Mouse (Mus musculus): ENCODE measurements at regions not wholly inside any gene's neighbourhood (a gene's known extent, or its start where the extent isn't known, plus 50 kb on each side); places are given as distances from the start of the nearest gene placed in this dataset.

DNA sequence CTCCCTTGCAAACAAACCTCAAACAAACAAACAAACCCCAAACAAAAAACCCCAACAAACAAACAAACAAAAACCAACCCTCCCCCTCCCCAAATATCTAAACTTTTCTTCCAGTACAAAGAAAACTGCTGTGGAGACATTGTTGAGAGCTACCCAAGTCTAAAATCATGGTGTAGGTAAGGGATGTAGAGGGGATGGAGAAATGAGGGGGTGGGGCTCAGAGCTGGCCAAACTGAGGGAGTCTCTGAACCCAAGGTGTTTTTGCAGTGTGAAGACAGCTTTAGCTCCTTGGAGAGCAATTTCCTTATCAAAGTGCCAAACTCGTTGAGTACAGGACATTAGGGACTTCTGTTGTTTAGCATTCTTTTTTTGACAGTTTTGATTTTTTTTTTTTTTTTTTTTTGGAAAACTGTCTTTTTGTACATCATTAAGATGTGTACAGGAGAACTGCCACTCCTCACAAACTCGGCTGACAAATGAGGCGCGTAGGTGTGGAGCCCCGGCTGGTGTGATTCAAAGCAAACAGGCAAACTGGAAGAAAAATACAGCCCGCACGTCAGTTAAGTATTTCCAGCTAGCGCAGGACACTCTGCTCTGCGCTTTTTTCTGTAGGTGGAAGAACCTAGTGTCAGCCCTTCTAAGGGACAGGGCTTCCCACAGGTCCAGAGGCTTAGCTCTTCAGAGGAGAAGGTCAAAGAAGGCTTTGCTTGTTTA lies 226.0 kb upstream of the Kif2a start:
- 42% methylated on average over 9 of the region's 9 CpGs for WGBS
- Histone ChIP-seq H3K27me3 (ENCODE audit: poor library complexity, severe bottlenecking) (peaks cover 16% of the 10 kb centered on the region), H3K9me3 (no peaks in the 10 kb centered on the region), H3K4me3 (peak overlapping the region; percentile 46; the same call in 1 of the 2 replicates), H3K36me3 (replicated peaks) (no peaks in the 10 kb centered on the region), H3K4me1 (peaks cover 48% of the 10 kb centered on the region), H3K27ac (peak overlapping the region; percentile 61)
- DNase-seq (ENCODE audit: extremely low spot score, low spot score), result no peak

DNA sequence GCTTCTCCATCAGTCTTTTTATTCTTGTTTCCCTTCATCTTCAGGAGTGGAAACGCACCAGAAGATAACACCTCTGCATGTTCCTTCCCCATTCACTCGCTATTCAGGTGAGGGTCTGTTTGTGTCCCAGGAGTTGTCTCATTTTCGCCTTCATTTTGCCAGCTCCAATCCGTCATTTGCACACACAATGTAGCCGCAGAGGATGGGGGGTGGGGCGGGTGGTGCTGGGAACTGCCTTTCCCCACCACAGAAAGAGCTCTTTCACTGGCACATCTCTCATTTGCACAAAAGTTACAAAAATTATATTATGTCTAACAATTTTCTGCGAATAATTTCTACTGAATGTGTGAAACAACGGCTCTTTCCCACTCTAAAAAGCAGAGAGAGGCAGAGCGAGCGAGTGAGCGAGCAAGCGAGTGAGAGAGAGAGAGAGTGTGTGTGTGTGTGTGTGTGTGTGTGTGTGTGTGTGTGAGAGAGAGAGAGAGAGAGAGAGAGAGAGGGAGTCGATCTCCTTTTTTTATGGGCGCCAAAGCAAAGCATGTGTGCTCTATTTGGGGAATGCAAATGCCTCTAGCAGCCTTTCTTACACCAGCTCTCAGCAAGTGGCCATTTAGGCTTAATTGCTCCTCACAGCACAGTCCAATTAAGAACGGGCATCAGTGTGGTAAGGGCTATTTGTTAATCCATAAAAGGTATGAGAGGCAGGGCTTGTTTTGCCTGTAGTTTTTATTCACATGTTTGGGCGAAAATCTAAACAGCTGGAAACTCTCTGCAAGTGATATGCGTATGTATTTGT lies 225.2 kb upstream of the Kif2a start:
- H3K4me1 ChIP-seq, result peaks cover 48% of the 10 kb centered on the region
- peak overlapping the region; percentile 46 for H3K4me3 ChIP-seq
- peaks cover 16% of the 10 kb centered on the region for H3K27me3 ChIP-seq (ENCODE audit: poor library complexity, severe bottlenecking)
- H3K9me3 ChIP-seq, result no peaks in the 10 kb centered on the region
- 13% methylated on average over 17 of the region's 17 CpGs for WGBS
- H3K36me3 ChIP-seq (replicated peaks), result no peaks in the 10 kb centered on the region
- peak overlapping the region; percentile 87 for H3K27ac ChIP-seq
- DNase-seq (ENCODE audit: extremely low spot score, low spot score), result peak; percentile 54

DNA sequence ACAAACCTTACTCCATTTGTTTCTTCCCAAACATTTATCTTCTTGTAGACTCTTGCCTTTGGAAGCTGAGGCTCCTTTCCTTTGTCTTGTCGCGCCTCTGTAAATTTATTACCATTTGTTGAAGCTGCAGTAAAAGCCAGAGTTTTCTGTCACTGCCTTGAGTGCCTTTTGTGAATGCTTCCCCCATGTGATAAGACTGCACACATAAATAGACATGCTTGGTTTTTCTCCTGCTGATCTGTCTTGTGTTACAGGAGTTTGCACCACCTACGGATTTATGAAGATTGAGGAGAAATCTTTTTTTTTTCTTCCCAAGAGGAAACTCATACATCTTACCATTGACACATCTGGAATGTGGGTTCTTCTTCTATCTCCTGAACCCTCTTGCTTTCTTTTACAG lies 222.2 kb upstream of the Kif2a start:
- WGBS, result 78% methylated on average over 3 of the region's 3 CpGs
- Histone ChIP-seq H3K9me3 (no peaks in the 10 kb centered on the region), H3K27ac (no peak overlapping the region), H3K4me3 (no peak overlapping the region), H3K36me3 (replicated peaks) (no peaks in the 10 kb centered on the region), H3K4me1 (peaks cover 37% of the 10 kb centered on the region), H3K27me3 (ENCODE audit: poor library complexity, severe bottlenecking) (peaks cover 8% of the 10 kb centered on the region)
- DNase-seq (ENCODE audit: extremely low spot score, low spot score), result no peak

DNA sequence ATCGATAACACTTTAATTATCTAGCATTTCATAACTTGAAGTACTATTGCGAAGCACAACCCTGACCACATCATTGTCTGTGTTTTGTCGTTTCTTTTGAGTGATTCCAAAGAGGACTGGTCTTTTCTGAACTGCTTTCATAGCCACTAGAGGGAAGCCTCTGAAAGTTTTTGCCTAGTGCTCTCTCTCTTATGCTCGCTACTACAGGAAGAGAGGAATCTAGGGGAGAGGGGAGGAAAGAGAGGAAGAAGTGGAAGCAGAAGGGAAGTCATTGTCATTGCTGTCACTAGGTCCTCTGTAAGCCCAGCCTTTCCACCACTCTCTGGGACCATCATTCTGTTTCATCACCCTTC lies 217.1 kb upstream of the Kif2a start:
- Histone ChIP-seq H3K27ac (no peak overlapping the region), H3K4me1 (no peaks in the 10 kb centered on the region), H3K9me3 (no peaks in the 10 kb centered on the region), H3K27me3 (ENCODE audit: poor library complexity, severe bottlenecking) (no peaks in the 10 kb centered on the region), H3K4me3 (no peak overlapping the region), H3K36me3 (replicated peaks) (no peaks in the 10 kb centered on the region)
- 71% methylated on average over 4 of the region's 4 CpGs for WGBS
- no peak for DNase-seq (ENCODE audit: extremely low spot score, low spot score)

DNA sequence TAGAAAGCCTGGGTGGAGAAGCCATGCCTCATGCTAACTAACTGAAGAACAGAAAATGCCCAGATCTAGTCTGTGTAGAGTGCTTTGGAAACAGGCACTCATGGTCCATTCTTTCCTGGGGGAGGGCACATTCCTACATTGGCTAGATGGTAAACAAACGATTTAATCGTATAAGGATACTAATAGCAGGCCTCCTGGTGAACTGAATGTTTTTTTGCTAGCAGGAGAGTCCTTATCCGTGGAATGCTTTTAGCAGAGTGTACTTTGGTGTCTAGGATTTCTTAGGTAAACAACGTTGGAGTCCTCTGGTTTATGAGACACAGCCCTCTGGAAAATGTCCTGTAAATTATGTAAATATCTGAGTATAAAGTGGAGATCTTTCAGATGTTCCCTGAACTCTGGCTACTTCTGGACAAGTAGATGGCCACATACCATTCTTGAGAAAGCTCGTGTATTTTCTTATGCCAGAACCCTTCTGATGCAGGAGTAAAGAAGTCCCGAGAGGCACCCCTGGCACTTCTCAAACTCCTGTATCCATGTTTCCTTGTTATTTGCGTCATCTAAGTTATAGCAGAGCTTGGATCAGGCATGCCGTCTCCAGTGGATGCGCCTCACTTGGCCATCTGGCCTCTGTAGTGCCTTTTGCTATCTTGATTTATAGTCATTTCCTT lies 216.6 kb upstream of the Kif2a start:
- H3K9me3 ChIP-seq, result no peaks in the 10 kb centered on the region
- DNase-seq (ENCODE audit: extremely low spot score, low spot score), result no peak
- no peak overlapping the region for H3K27ac ChIP-seq
- H3K4me1 ChIP-seq, result no peaks in the 10 kb centered on the region
- no peak overlapping the region for H3K4me3 ChIP-seq
- 83% methylated on average over 9 of the region's 9 CpGs for WGBS
- H3K27me3 ChIP-seq (ENCODE audit: poor library complexity, severe bottlenecking), result no peaks in the 10 kb centered on the region
- H3K36me3 ChIP-seq (replicated peaks), result no peaks in the 10 kb centered on the region

DNA sequence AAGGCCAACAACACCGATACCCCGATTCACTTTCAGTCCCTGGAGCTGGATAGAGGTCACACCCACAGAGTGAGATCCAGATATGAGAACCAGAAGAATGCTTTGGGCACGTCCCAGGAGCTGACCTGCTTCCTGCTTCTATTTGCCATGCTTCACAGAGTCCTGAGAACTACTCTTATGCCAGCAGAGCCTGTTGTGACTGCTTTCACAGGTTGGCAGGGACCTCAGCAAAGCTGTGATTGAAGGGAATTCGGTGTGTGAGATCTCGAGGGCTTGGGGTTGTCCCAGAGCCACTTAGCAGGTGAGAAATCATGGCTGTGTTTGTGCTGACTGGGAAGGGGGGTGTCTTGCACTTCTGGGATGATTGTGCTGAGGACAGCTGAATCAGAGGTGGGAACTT lies 197.5 kb upstream of the Kif2a start:
- Histone ChIP-seq H3K4me1 (peaks cover 8% of the 10 kb centered on the region), H3K36me3 (replicated peaks) (no peaks in the 10 kb centered on the region), H3K27me3 (ENCODE audit: poor library complexity, severe bottlenecking) (no peaks in the 10 kb centered on the region), H3K27ac (no peak overlapping the region), H3K4me3 (no peak overlapping the region), H3K9me3 (no peaks in the 10 kb centered on the region)
- 81% methylated on average over 5 of the region's 5 CpGs for whole genome bisulfite sequencing
- DNase-seq (ENCODE audit: extremely low spot score, low spot score), result no peak

DNA sequence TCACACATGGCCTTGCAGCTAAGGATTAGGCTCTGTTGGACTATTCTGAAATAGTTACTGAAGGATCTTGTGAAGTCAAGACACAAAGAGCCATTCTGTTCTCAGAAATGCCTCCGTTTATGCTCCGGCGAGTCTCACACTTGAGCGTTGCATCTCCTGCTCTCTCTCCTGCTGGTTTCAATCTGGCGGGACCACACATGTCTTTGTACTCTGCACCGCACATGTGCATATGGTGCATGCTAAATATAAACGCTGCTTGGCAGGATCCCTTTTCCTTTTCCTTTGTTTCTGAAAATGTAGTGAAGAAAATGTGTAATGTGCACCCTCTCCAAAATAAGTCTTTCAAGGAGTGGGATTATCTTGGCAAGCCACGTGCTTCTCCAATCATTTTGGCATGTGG lies 196.4 kb upstream of the Kif2a start:
- Histone ChIP-seq H3K27me3 (ENCODE audit: poor library complexity, severe bottlenecking) (no peaks in the 10 kb centered on the region), H3K36me3 (replicated peaks) (no peaks in the 10 kb centered on the region), H3K4me3 (no peak overlapping the region), H3K4me1 (peaks cover 10% of the 10 kb centered on the region), H3K27ac (no peak overlapping the region), H3K9me3 (no peaks in the 10 kb centered on the region)
- 68% methylated on average over 8 of the region's 8 CpGs for WGBS
- DNase-seq (ENCODE audit: extremely low spot score, low spot score), result no peak

DNA sequence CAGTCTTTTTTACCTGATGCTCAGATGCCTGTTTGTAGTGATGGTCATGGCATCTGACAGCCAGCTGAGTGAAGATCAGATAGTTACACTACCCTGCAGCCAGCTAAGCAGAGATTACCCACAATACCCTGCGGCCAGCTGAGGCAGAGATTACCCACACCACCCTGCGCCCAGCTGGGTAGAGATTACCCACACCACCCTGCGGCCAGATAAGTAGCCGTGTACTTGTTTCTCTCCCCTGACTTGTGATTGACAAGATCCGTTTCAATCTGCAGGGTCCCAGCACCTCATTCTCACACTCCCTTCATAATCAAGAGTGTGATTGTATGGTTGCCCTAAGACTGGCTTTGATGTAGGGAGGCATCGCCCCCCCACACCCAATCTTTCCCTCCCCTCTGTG lies 195.9 kb upstream of the Kif2a start:
- WGBS, result 72% methylated on average over 6 of the region's 6 CpGs
- Histone ChIP-seq H3K27ac (no peak overlapping the region), H3K4me3 (no peak overlapping the region), H3K9me3 (no peaks in the 10 kb centered on the region), H3K36me3 (replicated peaks) (no peaks in the 10 kb centered on the region), H3K4me1 (peaks cover 15% of the 10 kb centered on the region), H3K27me3 (ENCODE audit: poor library complexity, severe bottlenecking) (no peaks in the 10 kb centered on the region)
- DNase-seq (ENCODE audit: extremely low spot score, low spot score), result no peak

DNA sequence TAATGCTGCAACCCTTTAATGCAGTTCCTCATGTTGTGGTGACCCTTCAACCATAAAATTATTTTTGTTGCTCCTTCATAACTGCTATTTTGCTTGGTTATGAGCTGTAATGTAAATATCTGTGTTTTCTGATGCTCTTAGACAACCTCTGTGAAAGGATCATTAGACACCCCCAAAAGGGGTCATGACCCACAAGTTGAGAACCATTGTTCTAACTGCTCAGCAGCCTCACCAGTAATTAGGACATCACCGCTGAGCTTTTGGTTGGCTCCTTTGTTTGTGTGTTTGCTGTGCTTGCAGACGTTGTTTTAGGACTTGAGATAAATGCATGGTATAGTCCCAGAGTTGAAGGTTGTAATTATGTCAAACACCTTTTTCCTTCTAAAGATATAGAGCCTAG lies 191.4 kb upstream of the Kif2a start:
- 16% methylated on average over 2 of the region's 2 CpGs for WGBS
- no peaks in the 10 kb centered on the region for H3K36me3 ChIP-seq (replicated peaks)
- no peaks in the 10 kb centered on the region; the same call in 1 of the 2 replicates for H3K27me3 ChIP-seq (ENCODE audit: poor library complexity, severe bottlenecking)
- no peak for DNase-seq (ENCODE audit: extremely low spot score, low spot score)
- no peaks in the 10 kb centered on the region for H3K9me3 ChIP-seq
- H3K4me3 ChIP-seq, result no peak overlapping the region
- H3K27ac ChIP-seq, result no peak overlapping the region
- peaks cover 16% of the 10 kb centered on the region for H3K4me1 ChIP-seq

DNA sequence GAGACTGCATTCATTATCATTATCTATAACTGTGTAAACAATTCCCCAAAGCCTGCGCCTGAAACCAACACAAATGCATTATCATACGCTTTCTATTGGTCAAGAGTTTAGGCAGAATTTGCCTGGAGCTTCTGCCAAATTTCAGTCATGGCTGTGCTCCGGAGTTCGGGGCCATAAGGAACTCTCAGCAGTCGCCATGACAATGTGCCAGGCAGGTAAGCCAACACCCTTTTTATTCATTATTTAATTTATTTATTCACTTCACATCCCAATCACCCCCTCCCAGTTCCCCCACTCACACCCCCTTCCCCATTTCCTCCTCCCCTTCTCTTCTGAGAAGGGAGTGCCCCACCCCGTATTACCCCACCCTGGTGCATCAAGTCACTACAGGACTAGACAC lies 188.8 kb upstream of the Kif2a start:
- no peak overlapping the region for H3K27ac ChIP-seq
- no peaks in the 10 kb centered on the region for H3K9me3 ChIP-seq
- H3K4me3 ChIP-seq, result no peak overlapping the region
- H3K4me1 ChIP-seq, result peaks cover 21% of the 10 kb centered on the region
- no peak for DNase-seq (ENCODE audit: extremely low spot score, low spot score)
- H3K36me3 ChIP-seq (replicated peaks), result no peaks in the 10 kb centered on the region
- no peaks in the 10 kb centered on the region; the same call in 1 of the 2 replicates for H3K27me3 ChIP-seq (ENCODE audit: poor library complexity, severe bottlenecking)
- 82% methylated on average over 6 of the region's 6 CpGs for WGBS

DNA sequence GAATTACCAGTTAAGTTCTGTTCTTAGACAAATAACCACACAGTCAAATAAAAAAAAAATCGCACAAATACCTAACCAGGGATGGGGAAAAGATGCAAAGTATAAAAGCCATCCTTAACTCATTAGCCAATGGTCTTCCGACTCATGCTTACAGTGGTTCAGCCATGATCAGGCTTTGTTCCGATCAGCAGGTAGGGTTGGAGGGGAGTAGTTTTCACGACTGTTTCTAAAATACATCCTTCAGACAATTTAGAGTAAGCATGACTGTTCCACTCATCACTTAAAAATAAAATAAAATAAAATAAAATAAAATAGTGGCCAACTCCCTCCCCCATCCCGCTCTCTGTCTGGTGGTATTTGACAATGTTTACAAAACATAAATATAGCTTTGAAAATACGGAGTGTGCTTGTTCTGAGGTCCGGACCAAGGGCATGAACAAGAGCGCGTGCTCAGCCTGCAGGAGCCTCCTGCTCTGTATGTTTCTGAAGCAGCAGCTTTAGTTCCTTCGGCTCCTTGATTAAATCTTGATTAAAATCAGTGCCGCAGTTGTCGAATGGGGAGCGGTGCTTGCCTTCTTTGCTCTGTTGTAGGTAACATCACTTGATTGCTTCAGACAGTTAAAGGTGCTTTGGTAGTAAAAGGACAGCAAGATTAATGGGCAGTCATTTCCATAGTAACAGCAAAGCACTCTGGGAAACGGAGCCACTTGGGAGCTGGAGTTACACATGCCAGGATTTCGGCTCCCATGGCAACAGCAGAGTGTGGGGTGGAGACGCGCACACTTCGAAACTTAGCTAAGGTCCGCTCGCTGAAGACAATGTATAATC lies 185.6 kb upstream of the Kif2a start:
- Histone ChIP-seq H3K27ac (peak overlapping the region; percentile 76), H3K4me1 (peaks cover 14% of the 10 kb centered on the region), H3K36me3 (replicated peaks) (no peaks in the 10 kb centered on the region), H3K9me3 (no peaks in the 10 kb centered on the region), H3K27me3 (ENCODE audit: poor library complexity, severe bottlenecking) (no peaks in the 10 kb centered on the region; the same call in 1 of the 2 replicates), H3K4me3 (no peak overlapping the region)
- 62% methylated on average over 20 of the region's 20 CpGs for WGBS
- peak; percentile 72 for DNase-seq (ENCODE audit: extremely low spot score, low spot score)

DNA sequence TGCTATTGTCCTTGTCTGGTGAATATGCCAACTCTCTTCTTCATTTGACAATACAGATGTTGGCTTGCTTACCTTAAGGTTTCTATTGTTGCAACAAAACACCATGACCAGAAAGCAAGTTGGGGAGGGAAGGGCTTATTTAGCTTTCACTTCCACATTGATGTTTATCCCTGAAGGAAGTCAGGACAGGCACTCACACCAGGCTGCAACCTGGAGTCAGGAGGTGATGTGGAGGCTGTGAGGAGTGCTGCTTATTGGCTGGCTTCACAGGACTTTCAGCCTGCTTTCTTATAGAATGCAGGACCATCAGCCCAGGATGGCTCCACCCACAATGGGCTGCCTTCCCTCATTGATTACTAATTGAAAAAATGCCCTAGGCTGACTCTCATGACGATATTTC lies 177.9 kb upstream of the Kif2a start:
- Histone ChIP-seq H3K36me3 (replicated peaks) (no peaks in the 10 kb centered on the region), H3K4me1 (no peaks in the 10 kb centered on the region), H3K27me3 (ENCODE audit: poor library complexity, severe bottlenecking) (no peaks in the 10 kb centered on the region), H3K27ac (no peak overlapping the region), H3K9me3 (0 out of 2 replicates have a peak, but pooled peaks cover 2% of the 10 kb centered on the region), H3K4me3 (no peak overlapping the region)
- no peak for DNase-seq (ENCODE audit: extremely low spot score, low spot score)
- 62% methylated on average over 1 of the region's 1 CpGs for WGBS

Measured in forebrain, embryonic 10.5 days (tissue).